Mouse (Mus musculus): ENCODE measurements around the gene Map3k5. TPM values are rescaled to one million over a fixed set of nuclear protein-coding genes. Genes with fewer than 3 reads are reported as not detected.

Map3k5 gene
- polyA plus RNA-seq, 1 experiment from 2014 or later = 1.2 TPM

DNA sequence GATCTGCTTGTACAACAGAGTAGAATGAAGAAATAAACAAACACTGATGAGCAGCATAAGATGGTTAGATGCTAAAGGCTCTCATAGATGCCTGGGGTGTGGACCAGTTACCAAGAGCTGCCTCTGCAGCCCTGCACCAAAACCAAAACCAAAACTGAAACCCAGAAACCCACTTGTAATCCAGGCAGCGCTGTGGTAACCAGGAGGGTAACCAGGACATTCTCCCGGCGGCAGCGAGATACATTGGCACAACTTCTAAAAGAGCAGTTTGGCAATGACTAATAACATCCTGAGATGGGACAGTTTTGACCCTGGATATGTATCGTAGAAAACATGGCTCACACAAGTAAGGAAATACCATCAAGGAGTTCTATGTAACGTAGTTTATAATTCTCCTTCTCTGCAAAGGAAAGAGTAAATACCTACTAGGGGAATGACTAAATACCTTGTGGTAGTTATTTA is 71.2 kb downstream of the Map3k5 start:
- H3K9me3 ChIP-seq (ENCODE audit: control insufficient read depth, low read length) = no peaks in the 10 kb centered on the region
- no peak overlapping the region for H3K9ac ChIP-seq (ENCODE audit: low read length)
- H3K36me3 ChIP-seq (ENCODE audit: control insufficient read depth, insufficient read depth, low read length) = no peaks in the 10 kb centered on the region
- 77% methylated on average over 6 of the region's 6 CpGs for WGBS
- ATAC-seq (ENCODE audit: low read depth) = no peak
- H3K27me3 ChIP-seq (ENCODE audit: control insufficient read depth, insufficient read depth, low read depth, low read length) = no peaks in the 10 kb centered on the region
- H3K4me2 ChIP-seq (ENCODE audit: low read depth, low read length) = no peak overlapping the region
- no peak overlapping the region for H3K4me3 ChIP-seq (ENCODE audit: low read length)
- H3K27ac ChIP-seq (ENCODE audit: low read length) = no peak overlapping the region
- no peaks in the 10 kb centered on the region for H3K4me1 ChIP-seq (replicated peaks; ENCODE audit: control insufficient read depth, insufficient read depth, low read length)

DNA sequence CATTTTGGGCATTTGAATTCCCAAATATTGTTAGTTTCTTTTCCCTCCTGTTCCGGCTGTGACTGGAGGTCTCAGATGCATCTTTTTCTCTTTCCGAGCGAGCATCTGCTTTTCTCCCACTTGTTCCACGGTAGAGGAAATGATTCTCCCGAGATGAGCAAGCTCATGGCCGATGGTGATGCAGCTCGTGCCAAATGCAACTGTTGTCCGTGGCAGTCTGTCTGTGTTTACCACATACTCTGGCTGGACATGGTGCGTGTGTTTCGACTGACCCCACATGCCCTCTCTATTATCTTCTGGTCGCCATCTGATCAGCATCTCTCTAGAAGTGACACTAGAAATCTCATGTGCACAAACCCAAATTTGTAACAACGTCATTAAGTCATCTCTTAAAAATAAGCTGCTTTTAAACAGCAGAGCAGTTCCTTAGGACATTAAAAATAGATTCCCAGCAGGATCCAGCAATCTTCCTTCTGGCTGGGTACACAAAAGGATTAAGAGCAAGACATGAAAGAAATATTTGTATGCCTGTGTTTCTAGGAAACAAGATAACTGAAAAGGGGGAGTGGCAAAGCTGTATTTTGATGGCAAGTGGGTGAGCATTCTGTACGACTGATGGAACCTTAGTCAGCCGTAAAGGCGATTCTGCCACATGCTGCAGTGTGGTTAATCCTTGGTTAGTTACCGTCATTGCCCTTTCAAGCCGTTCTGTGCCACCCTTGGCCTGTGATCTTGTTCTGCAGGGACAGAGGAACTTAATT is 72.2 kb downstream of the Map3k5 start:
- H3K36me3 ChIP-seq (ENCODE audit: control insufficient read depth, insufficient read depth, low read length) = no peaks in the 10 kb centered on the region
- WGBS = 72% methylated on average over 17 of the region's 17 CpGs
- no peaks in the 10 kb centered on the region for H3K27me3 ChIP-seq (ENCODE audit: control insufficient read depth, insufficient read depth, low read depth, low read length)
- H3K4me3 ChIP-seq (ENCODE audit: low read length) = no peak overlapping the region
- ATAC-seq (ENCODE audit: low read depth) = no peak
- H3K4me1 ChIP-seq (replicated peaks; ENCODE audit: control insufficient read depth, insufficient read depth, low read length) = no peaks in the 10 kb centered on the region
- H3K9ac ChIP-seq (ENCODE audit: low read length) = no peak overlapping the region
- H3K27ac ChIP-seq (ENCODE audit: low read length) = no peak overlapping the region
- H3K4me2 ChIP-seq (ENCODE audit: low read depth, low read length) = no peak overlapping the region
- H3K9me3 ChIP-seq (ENCODE audit: control insufficient read depth, low read length) = no peaks in the 10 kb centered on the region

GRCm38 (mm10) chr10:20009310-20009709 is 75.0 kb downstream of the Map3k5 start:
- Histone ChIP-seq H3K4me2 (ENCODE audit: low read depth, low read length) (no peak overlapping the region), H3K9ac (ENCODE audit: low read length) (no peak overlapping the region), H3K9me3 (ENCODE audit: control insufficient read depth, low read length) (no peaks in the 10 kb centered on the region), H3K27ac (ENCODE audit: low read length) (no peak overlapping the region), H3K4me3 (ENCODE audit: low read length) (no peak overlapping the region), H3K36me3 (ENCODE audit: control insufficient read depth, insufficient read depth, low read length) (no peaks in the 10 kb centered on the region), H3K27me3 (ENCODE audit: control insufficient read depth, insufficient read depth, low read depth, low read length) (no peaks in the 10 kb centered on the region), H3K4me1 (replicated peaks; ENCODE audit: control insufficient read depth, insufficient read depth, low read length) (no peaks in the 10 kb centered on the region)
- 88% methylated on average over 6 of the region's 6 CpGs for WGBS
- ATAC-seq (ENCODE audit: low read depth) = no peak

- H3K9ac ChIP-seq (ENCODE audit: low read length) = no peak overlapping the region
- no peaks in the 10 kb centered on the region for H3K9me3 ChIP-seq (ENCODE audit: control insufficient read depth, low read length)
- 88% methylated on average over 3 of the region's 3 CpGs for WGBS
- no peak overlapping the region for H3K27ac ChIP-seq (ENCODE audit: low read length)
- no peaks in the 10 kb centered on the region for H3K4me1 ChIP-seq (replicated peaks; ENCODE audit: control insufficient read depth, insufficient read depth, low read length)
- H3K36me3 ChIP-seq (ENCODE audit: control insufficient read depth, insufficient read depth, low read length) = no peaks in the 10 kb centered on the region
- no peak overlapping the region for H3K4me2 ChIP-seq (ENCODE audit: low read depth, low read length)
- no peaks in the 10 kb centered on the region for H3K27me3 ChIP-seq (ENCODE audit: control insufficient read depth, insufficient read depth, low read depth, low read length)
- no peak for ATAC-seq (ENCODE audit: low read depth)
- no peak overlapping the region for H3K4me3 ChIP-seq (ENCODE audit: low read length)
These were observed 75.7 kb downstream of the Map3k5 start for GRCm38 (mm10) chr10:20010018-20010417.

GRCm38 (mm10) chr10:20018406-20018805 is 84.1 kb downstream of the Map3k5 start:
- WGBS = 94% methylated on average over 10 of the region's 10 CpGs
- no peaks in the 10 kb centered on the region for H3K4me1 ChIP-seq (replicated peaks; ENCODE audit: control insufficient read depth, insufficient read depth, low read length)
- no peak overlapping the region for H3K27ac ChIP-seq (ENCODE audit: low read length)
- H3K4me2 ChIP-seq (ENCODE audit: low read depth, low read length) = no peak overlapping the region
- H3K9me3 ChIP-seq (ENCODE audit: control insufficient read depth, low read length) = peaks cover 7% of the 10 kb centered on the region
- no peaks in the 10 kb centered on the region for H3K36me3 ChIP-seq (ENCODE audit: control insufficient read depth, insufficient read depth, low read length)
- no peak overlapping the region for H3K4me3 ChIP-seq (ENCODE audit: low read length)
- no peaks in the 10 kb centered on the region for H3K27me3 ChIP-seq (ENCODE audit: control insufficient read depth, insufficient read depth, low read depth, low read length)
- no peak overlapping the region for H3K9ac ChIP-seq (ENCODE audit: low read length)
- ATAC-seq (ENCODE audit: low read depth) = no peak

DNA sequence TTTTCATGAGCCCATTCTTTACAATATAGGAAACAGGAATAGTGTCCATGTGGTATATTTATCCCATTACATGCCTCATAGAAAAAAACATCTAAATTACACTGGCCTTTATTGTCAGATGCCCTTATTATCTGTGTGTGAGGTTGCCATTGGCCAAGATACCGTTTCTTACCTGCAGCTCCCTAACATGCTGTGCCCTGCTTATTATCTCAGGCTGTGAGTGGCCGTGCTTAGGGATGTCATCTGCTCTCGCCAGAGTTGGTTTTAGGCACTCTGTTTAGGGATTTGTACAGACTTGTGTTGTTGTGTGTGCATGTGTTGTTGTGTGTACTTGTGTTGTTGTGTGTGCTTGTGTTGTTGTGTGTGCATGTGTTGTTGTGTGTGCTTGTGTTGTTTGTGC is 84.5 kb downstream of the Map3k5 start:
- WGBS = 92% methylated on average over 3 of the region's 3 CpGs
- Histone ChIP-seq H3K9me3 (ENCODE audit: control insufficient read depth, low read length) (peaks cover 7% of the 10 kb centered on the region), H3K4me2 (ENCODE audit: low read depth, low read length) (no peak overlapping the region), H3K4me1 (replicated peaks; ENCODE audit: control insufficient read depth, insufficient read depth, low read length) (no peaks in the 10 kb centered on the region), H3K9ac (ENCODE audit: low read length) (no peak overlapping the region), H3K36me3 (ENCODE audit: control insufficient read depth, insufficient read depth, low read length) (no peaks in the 10 kb centered on the region), H3K27ac (ENCODE audit: low read length) (no peak overlapping the region), H3K4me3 (ENCODE audit: low read length) (no peak overlapping the region), H3K27me3 (ENCODE audit: control insufficient read depth, insufficient read depth, low read depth, low read length) (no peaks in the 10 kb centered on the region)
- ATAC-seq (ENCODE audit: low read depth) = no peak

DNA sequence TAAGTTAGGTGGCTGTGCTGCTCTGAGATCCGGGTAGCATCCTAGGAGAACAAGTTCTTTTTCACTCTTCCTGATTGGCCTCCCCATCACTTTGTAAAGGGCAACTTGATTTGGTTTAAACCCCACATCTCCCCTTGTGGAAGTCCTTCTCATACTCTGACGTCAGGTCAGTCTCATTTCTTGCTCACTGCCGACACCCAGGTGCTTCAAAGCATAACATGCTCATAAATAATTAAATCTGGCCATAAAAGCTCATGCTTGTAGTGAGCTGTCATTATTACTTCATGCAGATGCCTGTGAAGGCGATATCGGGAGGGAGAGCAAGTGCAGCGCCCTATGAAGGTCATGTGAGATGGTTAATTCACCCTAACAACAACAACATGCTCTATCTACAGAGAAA is 87.0 kb downstream of the Map3k5 start:
- no peaks in the 10 kb centered on the region for H3K27me3 ChIP-seq (ENCODE audit: control insufficient read depth, insufficient read depth, low read depth, low read length)
- H3K4me3 ChIP-seq (ENCODE audit: low read length) = no peak overlapping the region
- no peaks in the 10 kb centered on the region for H3K36me3 ChIP-seq (ENCODE audit: control insufficient read depth, insufficient read depth, low read length)
- H3K9ac ChIP-seq (ENCODE audit: low read length) = no peak overlapping the region
- no peak for ATAC-seq (ENCODE audit: low read depth)
- WGBS = 85% methylated on average over 6 of the region's 6 CpGs
- H3K9me3 ChIP-seq (ENCODE audit: control insufficient read depth, low read length) = peaks cover 7% of the 10 kb centered on the region
- no peak overlapping the region for H3K4me2 ChIP-seq (ENCODE audit: low read depth, low read length)
- no peaks in the 10 kb centered on the region for H3K4me1 ChIP-seq (replicated peaks; ENCODE audit: control insufficient read depth, insufficient read depth, low read length)
- no peak overlapping the region for H3K27ac ChIP-seq (ENCODE audit: low read length)

DNA sequence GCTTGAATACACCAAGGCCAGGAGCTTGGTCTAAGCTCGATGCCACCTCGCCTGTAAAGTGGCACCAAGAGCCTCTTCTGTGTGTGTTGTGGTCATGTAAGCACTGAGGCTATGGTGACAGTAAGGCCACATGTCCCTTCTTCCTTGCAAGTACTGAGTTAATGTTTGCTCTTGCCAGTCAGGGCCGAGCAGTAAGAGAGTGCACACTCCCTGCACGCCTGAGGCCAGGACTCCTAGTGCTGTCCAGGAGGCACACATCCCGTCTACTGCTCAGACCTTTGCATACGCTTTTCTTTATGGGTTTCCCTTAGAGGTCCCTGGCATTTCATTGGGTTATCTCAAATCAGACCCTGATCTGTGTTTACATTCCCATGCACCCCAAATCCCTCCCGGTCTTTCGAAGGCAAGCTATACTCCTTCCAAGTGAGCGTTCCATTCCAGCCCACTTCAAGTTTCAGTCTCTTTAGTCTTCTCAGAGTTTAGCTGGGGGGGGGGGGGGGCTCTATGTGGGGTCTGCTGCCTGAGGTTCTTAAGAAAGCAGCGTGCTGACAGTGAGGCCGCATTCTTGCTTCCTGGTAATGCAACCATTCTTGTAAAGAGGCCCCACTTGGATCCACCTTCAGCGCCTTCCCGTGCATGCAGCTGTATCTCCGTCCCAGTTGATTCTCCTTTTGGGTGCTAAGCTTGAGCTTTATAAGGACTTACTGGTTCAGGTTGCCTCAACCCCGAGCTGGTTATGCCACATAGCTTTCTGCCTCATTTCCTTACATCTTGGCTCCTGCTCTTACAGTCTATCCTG is 87.6 kb downstream of the Map3k5 start:
- H3K36me3 ChIP-seq (ENCODE audit: control insufficient read depth, insufficient read depth, low read length) = no peaks in the 10 kb centered on the region
- no peaks in the 10 kb centered on the region for H3K4me1 ChIP-seq (replicated peaks; ENCODE audit: control insufficient read depth, insufficient read depth, low read length)

GRCm38 (mm10) chr10:20022608-20023340 is 88.5 kb downstream of the Map3k5 start:
- Histone ChIP-seq H3K4me2 (ENCODE audit: low read depth, low read length) (no peak overlapping the region), H3K27ac (ENCODE audit: low read length) (no peak overlapping the region), H3K4me3 (ENCODE audit: low read length) (no peak overlapping the region), H3K9me3 (ENCODE audit: control insufficient read depth, low read length) (peaks cover 5% of the 10 kb centered on the region), H3K9ac (ENCODE audit: low read length) (no peak overlapping the region), H3K4me1 (replicated peaks; ENCODE audit: control insufficient read depth, insufficient read depth, low read length) (no peaks in the 10 kb centered on the region), H3K36me3 (ENCODE audit: control insufficient read depth, insufficient read depth, low read length) (no peaks in the 10 kb centered on the region), H3K27me3 (ENCODE audit: control insufficient read depth, insufficient read depth, low read depth, low read length) (no peaks in the 10 kb centered on the region)
- 62% methylated on average over 10 of the region's 10 CpGs for WGBS
- ATAC-seq (ENCODE audit: low read depth) = no peak

More for the DNA sequence above, 87.6 kb downstream of the Map3k5 start:
- Histone ChIP-seq H3K9me3 (ENCODE audit: control insufficient read depth, low read length) (peaks cover 7% of the 10 kb centered on the region), H3K9ac (ENCODE audit: low read length) (no peak overlapping the region), H3K27ac (ENCODE audit: low read length) (no peak overlapping the region), H3K4me3 (ENCODE audit: low read length) (no peak overlapping the region), H3K27me3 (ENCODE audit: control insufficient read depth, insufficient read depth, low read depth, low read length) (no peaks in the 10 kb centered on the region), H3K4me2 (ENCODE audit: low read depth, low read length) (no peak overlapping the region)
- 69% methylated on average over 15 of the region's 15 CpGs for WGBS
- no peak for ATAC-seq (ENCODE audit: low read depth)

All from lung, embryonic 16.5 days (tissue).